Mouse (Mus musculus): ENCODE data around the gene Ston2.

- TF ChIP-seq CTCF (IDR thresholded peaks at IDR 0.05; ENCODE audit: control insufficient read depth, insufficient read depth, low read length) (no peak), POLR2A (IDR thresholded peaks at IDR 0.05; ENCODE audit: borderline replicate concordance, control insufficient read depth, low read depth, low read length) (no peak)
Measured at GRCm38 (mm10) chr12:91590716-91591115, 197.5 kb downstream of the Ston2 start.

All from bone marrow, adult 2 months (tissue).